Mouse (Mus musculus) inflammation-experienced regulatory T-cells, adult 6 months (primary cell): ENCODE results near the gene Klf13. TPM values are rescaled to one million over a fixed set of nuclear protein-coding genes. Genes with fewer than 3 reads are reported as not detected.

ENCODE experiments used
- ATAC-seq: one replicate; pipeline ENCODE4 v1.8.0; 2017
- polyA plus RNA-seq, 3 experiments: library from polyadenylated mRNA; unstranded; fragments of 100-300 nt; shearing (Covaris generic); gene quantifications; one replicate each; pipeline ENCODE4 v1.2.1; 2017

Gene Klf13
- polyA plus RNA-seq, 3 experiments from 2014 or later: 125 to 194 (median 163) TPM

- ATAC-seq: no peak
Measured at GRCm38 (mm10) chr7:63879583-63879982, 59.1 kb downstream of the Klf13 start.

GRCm38 (mm10) chr7:63877610-63878009 lies 61.1 kb downstream of the Klf13 start:
- no peak for ATAC-seq

GRCm38 (mm10) chr7:63876640-63877039 lies 62.1 kb downstream of the Klf13 start:
- ATAC-seq: no peak

- ATAC-seq: no peak
Measured at GRCm38 (mm10) chr7:63875686-63876085, 63.0 kb downstream of the Klf13 start.

GRCm38 (mm10) chr7:63873880-63874279 lies 64.8 kb downstream of the Klf13 start:
- no peak for ATAC-seq

DNA sequence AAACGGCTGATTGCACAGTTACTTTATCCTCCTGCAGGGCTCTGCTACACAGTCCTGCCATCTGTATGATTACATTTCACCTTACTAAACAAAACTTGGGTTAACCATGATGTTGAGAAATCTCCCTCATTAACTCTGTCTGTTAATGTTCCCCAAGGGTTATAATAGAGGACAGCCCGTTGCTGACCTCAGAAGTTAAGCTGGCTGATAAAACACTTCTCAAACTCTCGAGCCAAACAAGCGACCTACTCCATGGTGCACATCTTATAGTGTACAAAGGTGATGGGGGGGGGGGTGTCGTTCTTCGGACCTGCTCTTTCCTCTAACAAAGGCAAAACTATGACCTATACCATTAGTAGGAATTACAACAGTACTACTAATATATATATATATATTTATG lies 67.0 kb downstream of the Klf13 start:
- ATAC-seq: no peak

- no peak for ATAC-seq
Measured at GRCm38 (mm10) chr7:63868356-63868918, 70.3 kb downstream of the Klf13 start.

DNA sequence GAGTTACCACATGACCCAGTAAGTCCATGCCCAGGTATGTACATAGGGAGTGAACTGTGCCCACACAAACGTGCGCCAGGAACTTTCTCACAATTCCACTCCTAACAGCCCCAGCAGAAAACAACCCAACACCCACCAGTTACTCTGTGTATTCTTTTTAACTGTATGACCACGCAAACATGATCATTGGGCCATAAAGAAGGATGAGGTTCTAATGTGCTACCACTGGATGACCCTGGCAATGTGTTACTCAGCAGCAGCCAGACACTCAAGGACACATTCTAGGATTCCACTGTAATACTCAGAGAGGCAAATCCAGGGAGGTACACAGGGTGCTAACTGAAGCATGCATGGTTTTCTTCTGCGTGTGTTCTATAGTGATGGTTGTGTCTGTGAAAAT lies 72.8 kb downstream of the Klf13 start:
- ATAC-seq: no peak

DNA sequence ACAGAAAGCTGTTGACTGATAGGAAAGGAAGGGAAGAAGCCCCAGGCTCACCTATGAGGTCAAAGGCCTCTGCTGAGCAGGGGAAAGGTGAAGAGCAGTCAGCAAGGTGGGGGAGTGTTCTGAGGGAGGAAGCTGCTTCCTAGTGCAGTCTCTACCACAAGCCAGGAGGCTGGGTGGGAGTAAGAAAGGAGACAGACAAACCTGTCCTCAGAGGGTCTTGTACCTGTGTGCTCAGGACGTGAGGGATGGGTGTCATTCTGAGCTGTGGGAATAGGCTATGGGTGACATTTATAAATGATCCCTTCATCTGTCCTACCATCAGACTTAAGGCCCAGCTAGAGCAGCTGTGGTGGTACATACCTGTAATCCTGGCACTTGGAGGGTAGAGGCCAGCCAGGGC lies 75.7 kb downstream of the Klf13 start:
- no peak for ATAC-seq

DNA sequence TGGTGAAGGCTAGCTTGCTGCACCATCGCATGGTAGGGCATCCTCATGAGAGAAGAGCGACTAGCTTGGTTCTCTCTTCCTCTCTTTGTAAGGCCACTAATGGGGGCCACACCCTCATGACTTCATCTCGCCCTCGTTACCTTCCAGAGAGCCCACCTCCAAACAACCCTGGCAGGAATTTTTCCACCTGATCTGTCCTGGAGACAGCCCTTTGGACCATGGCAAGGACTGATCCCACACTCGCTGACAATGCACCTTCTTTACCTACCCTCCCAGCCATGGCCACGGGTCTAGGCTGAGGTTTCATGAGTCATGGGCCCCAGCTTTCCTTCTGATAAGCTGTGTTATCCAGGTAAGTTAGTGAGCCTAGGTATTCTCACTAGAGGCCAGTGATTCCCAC lies 77.6 kb downstream of the Klf13 start:
- ATAC-seq: no peak

GRCm38 (mm10) chr7:63858571-63859152 lies 80.1 kb downstream of the Klf13 start:
- ATAC-seq: peak; percentile 98

- no peak for ATAC-seq
Measured at GRCm38 (mm10) chr7:63857771-63858417, 80.8 kb downstream of the Klf13 start.

- peak; percentile 25 for ATAC-seq
Measured at GRCm38 (mm10) chr7:63855283-63855682, 83.4 kb downstream of the Klf13 start.

- no peak for ATAC-seq
Measured at GRCm38 (mm10) chr7:63851841-63852533, 86.7 kb downstream of the Klf13 start.

Other genes with a start within 250 kb of the Klf13 start
- gene E030018B13Rik, start 22.1 kb downstream of the Klf13 start, polyA plus RNA-seq: under 1 TPM in 1 of 3 experiments, not detected in 2; 0.62 TPM
- gene Trpm1, start 214.9 kb upstream of the Klf13 start, polyA plus RNA-seq: 1 to 10 TPM; 1.5 to 5.2 (median 4.6) TPM